Mouse (Mus musculus) kidney, adult 2 months (tissue): Measurements from ENCODE around the gene Cyp11a1. TPM values are rescaled to one million over a fixed set of nuclear protein-coding genes. Genes with fewer than 3 reads are reported as not detected.

Experiments used
- DNase-seq: peaks from one replicate; pipeline ENCODE4 v3.0.0; 2021
- H3K27ac ChIP-seq: fragments of 200-500 bp; 2 replicates; pipeline ENCODE4 v1.5.1; 2012; ENCODE audit warnings: low read depth, low read length, control low read depth, inconsistent platforms; ENCODE audit not compliant: insufficient read depth
- H3K27me3 ChIP-seq: fragments of 200-500 bp; replicated peaks from 2 replicates; pipeline ENCODE4 v1.6.1; 2012; ENCODE audit warnings: mild to moderate bottlenecking, moderate library complexity, low read length, inconsistent platforms; ENCODE audit not compliant: control insufficient read depth, insufficient read depth
- H3K36me3 ChIP-seq: fragments of 200-500 bp; 2 replicates; pipeline ENCODE4 v1.6.1; 2012; ENCODE audit warnings: mild to moderate bottlenecking, moderate library complexity, low read length, inconsistent platforms; ENCODE audit not compliant: control insufficient read depth, insufficient read depth
- H3K4me1 ChIP-seq: fragments of 200-500 bp; 2 replicates; pipeline ENCODE4 v1.6.1; 2011; ENCODE audit warnings: low read length; ENCODE audit not compliant: control insufficient read depth, insufficient read depth
- H3K4me3 ChIP-seq: fragments of 200-500 bp; 2 replicates; pipeline ENCODE4 v1.5.1; 2011; ENCODE audit warnings: mild to moderate bottlenecking, low read depth, low read length, control low read depth; ENCODE audit not compliant: insufficient read depth
- CTCF ChIP-seq: fragments of 200-500 bp; conservative IDR thresholded peaks from 2 replicates; pipeline ENCODE4 v1.5.1; 2011; ENCODE audit warnings: low read depth, mild to moderate bottlenecking, control low read depth, low read length, moderate library complexity, mixed read lengths; ENCODE audit not compliant: insufficient read depth, insufficient read length
- POLR2A ChIP-seq: fragments of 200-500 bp; IDR thresholded peaks from one replicate; pipeline ENCODE4 v1.6.1; 2011; ENCODE audit warnings: low read depth, low read length, control low read depth
- WGBS: fragments of 180-500 bp; shearing (Covaris S2); methylation state at CpG from one replicate; pipeline ENCODE4 v1.1.7; 2018; 5-methylcytosine and 5-hydroxymethylcytosine counted together
- polyA plus RNA-seq: library from polyadenylated mRNA; depleted of rRNA; stranded (reverse); fragments of >200 nt; gene quantifications from 2 replicates; pipeline ENCODE4 v1.2.3, GENCODE M21; 2012

The Cyp11a1 gene
- polyA plus RNA-seq, 1 experiment = 0.16 TPM

- Histone ChIP-seq H3K27ac (no peak overlapping the region; the same call in 1 of the 2 replicates), H3K4me3 (no peak overlapping the region), H3K27me3 (no peaks in the 10 kb centered on the region), H3K36me3 (no peaks in the 10 kb centered on the region), H3K4me1 (no peaks in the 10 kb centered on the region; the same call in 1 of the 2 replicates)
- DNase-seq = no peak
- TF ChIP-seq POLR2A (no peak), CTCF (no peak)
- 83% methylated on average over 6 of the region's 6 CpGs for WGBS
Observed at GRCm38 (mm10) chr9:57973440-57974066, 32.7 kb upstream of the Cyp11a1 start.

DNA sequence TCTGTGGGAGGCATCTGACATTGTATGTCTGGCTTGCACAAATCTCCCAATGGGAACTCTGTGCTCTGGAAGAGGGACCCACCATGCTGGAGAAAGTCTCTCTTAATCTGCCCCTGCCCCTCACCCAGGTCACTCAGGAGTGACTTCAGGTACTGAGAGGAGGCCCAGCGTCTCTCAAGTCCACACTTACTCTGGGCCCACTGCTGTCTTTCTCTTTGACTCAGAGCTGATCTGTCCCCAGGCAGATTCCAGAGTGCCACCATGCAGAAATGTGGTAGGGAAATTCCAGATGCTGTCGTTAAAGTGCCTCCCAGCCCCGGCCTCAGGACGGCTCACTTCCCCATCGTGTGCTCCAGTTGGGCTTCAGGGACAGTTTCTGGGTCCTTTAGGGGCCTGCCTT lies 32.0 kb upstream of the Cyp11a1 start:
- no peak overlapping the region for H3K4me3 ChIP-seq
- 72% methylated on average over 5 of the region's 5 CpGs for WGBS

DNA sequence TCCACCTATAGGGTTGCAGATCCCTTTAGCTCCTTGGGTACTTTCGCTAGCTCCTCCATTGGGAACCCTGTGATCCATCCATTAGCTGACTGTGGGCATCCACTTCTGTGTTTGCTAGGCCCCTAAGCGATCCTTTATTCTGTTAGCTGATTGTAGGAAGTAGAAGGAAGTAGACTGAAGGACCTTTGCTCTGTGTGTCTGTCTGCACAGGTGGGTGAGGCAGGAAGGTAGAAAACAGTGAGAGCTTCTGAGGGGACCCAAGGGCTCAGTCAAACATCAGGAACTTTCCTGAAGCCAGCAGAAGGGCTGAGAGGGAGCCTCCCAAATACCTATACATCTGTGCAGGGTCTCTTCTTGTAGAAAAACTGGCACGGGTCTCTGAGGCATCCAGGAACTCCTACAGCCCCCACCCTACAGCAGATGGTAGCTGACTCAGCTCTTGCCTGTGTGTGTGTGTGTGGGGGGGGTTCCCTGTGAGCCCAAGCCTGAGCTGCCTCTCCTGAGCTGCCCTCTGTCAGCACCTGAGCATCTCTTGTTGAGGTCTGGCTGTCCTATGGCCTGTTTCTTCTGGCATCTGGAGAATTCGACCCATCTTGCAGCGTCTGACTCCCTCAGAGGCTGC lies 30.9 kb upstream of the Cyp11a1 start:
- no peak overlapping the region for H3K4me3 ChIP-seq
- WGBS = 69% methylated on average over 5 of the region's 5 CpGs
- H3K27me3 ChIP-seq = no peaks in the 10 kb centered on the region
- no peaks in the 10 kb centered on the region for H3K36me3 ChIP-seq
- no peak overlapping the region for H3K27ac ChIP-seq
- no peak for DNase-seq
- no peaks in the 10 kb centered on the region; the same call in 1 of the 2 replicates for H3K4me1 ChIP-seq
- no peak for TF ChIP-seq CTCF
- no peak for TF ChIP-seq POLR2A

More for the DNA sequence above, 32.0 kb upstream of the Cyp11a1 start:
- TF ChIP-seq CTCF (no peak), POLR2A (no peak)
- no peak for DNase-seq
- no peaks in the 10 kb centered on the region for H3K27me3 ChIP-seq
- no peak overlapping the region for H3K27ac ChIP-seq
- H3K4me1 ChIP-seq = no peaks in the 10 kb centered on the region; the same call in 1 of the 2 replicates
- H3K36me3 ChIP-seq = no peaks in the 10 kb centered on the region

DNA sequence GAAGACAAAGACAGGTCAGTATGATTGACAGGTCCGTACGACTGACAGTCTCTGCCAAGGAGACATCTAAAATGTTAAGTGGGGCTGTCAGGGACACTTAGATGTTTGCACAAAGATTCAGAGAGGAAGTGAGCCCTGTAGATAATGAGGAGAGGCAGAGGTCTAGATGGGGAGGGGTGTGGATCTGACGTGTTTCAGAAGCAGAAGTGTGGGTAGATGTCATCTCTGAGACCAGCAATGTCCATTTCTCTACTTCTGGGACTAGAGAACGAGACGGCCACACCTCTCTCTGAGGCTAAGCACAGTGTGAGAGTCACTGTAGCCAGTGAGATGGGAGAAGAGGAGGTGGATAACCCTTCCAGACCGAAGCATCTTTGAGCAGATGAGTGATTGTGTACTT lies 28.2 kb upstream of the Cyp11a1 start:
- Histone ChIP-seq H3K27me3 (no peaks in the 10 kb centered on the region), H3K27ac (no peak overlapping the region), H3K36me3 (no peaks in the 10 kb centered on the region), H3K4me1 (no peaks in the 10 kb centered on the region), H3K4me3 (no peak overlapping the region)
- no peak for DNase-seq
- WGBS = 78% methylated on average over 6 of the region's 6 CpGs
- TF ChIP-seq POLR2A = no peak
- no peak for TF ChIP-seq CTCF

- H3K4me1 ChIP-seq = no peaks in the 10 kb centered on the region
- no peaks in the 10 kb centered on the region for H3K36me3 ChIP-seq
- no peak for DNase-seq
- no peak overlapping the region for H3K4me3 ChIP-seq
- no peak for TF ChIP-seq POLR2A
- TF ChIP-seq CTCF = no peak
- H3K27ac ChIP-seq = no peak overlapping the region
- 51% methylated on average over 3 of the region's 3 CpGs for WGBS
- no peaks in the 10 kb centered on the region for H3K27me3 ChIP-seq
Observed at GRCm38 (mm10) chr9:57978858-57979257, 27.4 kb upstream of the Cyp11a1 start.

DNA sequence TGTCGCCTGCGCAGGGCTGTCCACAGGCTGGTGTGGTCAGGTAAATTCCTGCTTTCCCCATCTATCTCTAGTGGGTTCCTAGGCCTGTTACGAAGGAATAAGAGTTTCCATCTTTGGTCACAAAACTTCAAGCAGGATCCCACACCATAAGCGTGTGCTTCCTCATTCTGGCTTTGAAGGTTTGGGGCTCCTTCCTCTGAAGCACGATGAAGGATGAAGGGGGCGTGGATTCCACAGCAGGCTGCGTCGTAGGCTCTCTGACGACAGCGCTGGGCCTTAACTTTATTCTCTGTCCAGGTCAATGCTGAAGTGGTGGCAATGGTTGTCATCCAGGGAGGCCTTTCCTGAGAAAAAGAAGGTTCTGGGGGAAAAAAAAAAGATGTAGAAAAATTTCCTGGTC lies 25.6 kb upstream of the Cyp11a1 start:
- no peak overlapping the region for H3K4me3 ChIP-seq
- H3K27me3 ChIP-seq = no peaks in the 10 kb centered on the region

GRCm38 (mm10) chr9:57985304-57985703 lies 20.9 kb upstream of the Cyp11a1 start:
- no peak for TF ChIP-seq POLR2A
- no peak for TF ChIP-seq CTCF
- WGBS = 91% methylated on average over 8 of the region's 8 CpGs
- Histone ChIP-seq H3K36me3 (no peaks in the 10 kb centered on the region), H3K27ac (no peak overlapping the region), H3K27me3 (no peaks in the 10 kb centered on the region), H3K4me1 (no peaks in the 10 kb centered on the region), H3K4me3 (no peak overlapping the region)
- no peak for DNase-seq

More for the DNA sequence above, 25.6 kb upstream of the Cyp11a1 start:
- Histone ChIP-seq H3K27ac (no peak overlapping the region), H3K36me3 (no peaks in the 10 kb centered on the region), H3K4me1 (no peaks in the 10 kb centered on the region)
- no peak for DNase-seq
- 86% methylated on average over 10 of the region's 10 CpGs for WGBS
- TF ChIP-seq POLR2A (no peak), CTCF (no peak)
